Mouse (Mus musculus): ENCODE measurements at regions not wholly inside any gene's neighbourhood (a gene's known extent, or its start where the extent isn't known, plus 50 kb on each side); places are given as distances from the start of the nearest gene placed in this dataset.

DNA sequence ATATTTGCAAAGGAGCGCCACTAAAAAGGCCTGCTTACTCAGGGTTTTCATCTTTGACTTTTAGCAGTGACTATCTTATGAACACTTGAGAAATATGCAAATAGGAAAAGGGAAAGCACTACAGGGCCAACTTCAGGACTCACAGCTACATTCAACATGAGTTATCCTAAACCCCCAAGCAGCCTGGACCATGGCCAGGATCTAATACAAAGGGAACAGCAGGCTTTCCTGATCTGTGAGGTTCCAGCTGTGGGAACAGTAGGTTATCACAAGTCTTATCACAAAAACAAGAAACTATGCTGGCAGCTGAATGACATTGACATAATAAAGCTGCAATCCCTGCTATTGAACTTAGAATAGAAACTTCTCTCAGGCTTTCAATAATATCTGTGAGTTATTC lies 317.4 kb upstream of the Slc35b3 start:
- Histone ChIP-seq H3K27ac (ENCODE audit: insufficient read depth, low read depth, low read length) (no peak overlapping the region), H3K36me3 (ENCODE audit: control insufficient read depth, insufficient read depth, low read length) (no peaks in the 10 kb centered on the region), H3K4me1 (ENCODE audit: control insufficient read depth, insufficient read depth, low read length) (no peaks in the 10 kb centered on the region), H3K4me3 (ENCODE audit: insufficient read depth, low read depth, low read length) (no peak overlapping the region), H3K27me3 (replicated peaks; ENCODE audit: control insufficient read depth, insufficient read depth, low read length) (no peaks in the 10 kb centered on the region)
- WGBS, result 83% methylated on average over 1 of the region's 1 CpGs
- peak; percentile 8 for DNase-seq
- TF ChIP-seq CTCF (conservative IDR thresholded peaks at IDR 0.05; ENCODE audit: insufficient read depth, insufficient read length, low read depth, low read length) (no peak), POLR2A (IDR thresholded peaks at IDR 0.05; ENCODE audit: low read depth, low read length) (no peak)

DNA sequence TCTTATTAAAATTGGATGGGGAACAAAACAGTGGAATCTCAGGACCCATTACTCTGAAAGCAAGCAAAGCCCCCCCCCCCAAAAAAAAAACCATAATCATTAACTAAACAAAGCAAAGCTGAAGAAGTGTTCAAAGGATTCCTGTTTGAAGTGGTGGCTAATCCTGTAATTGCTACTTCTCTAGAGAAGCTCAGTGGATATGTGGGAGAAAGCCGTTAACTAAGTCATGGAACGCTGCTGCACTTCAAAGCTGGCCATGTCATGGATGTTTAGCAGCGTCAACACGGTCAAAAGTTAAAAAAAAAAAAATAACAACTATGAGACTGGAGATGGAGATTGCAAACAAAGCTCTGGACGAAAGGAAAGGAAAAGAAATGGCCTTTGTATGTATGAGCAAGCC lies 305.3 kb upstream of the Slc35b3 start:
- DNase-seq, result no peak
- H3K4me1 ChIP-seq (ENCODE audit: control insufficient read depth, insufficient read depth, low read length), result no peaks in the 10 kb centered on the region
- H3K27me3 ChIP-seq (replicated peaks; ENCODE audit: control insufficient read depth, insufficient read depth, low read length), result no peaks in the 10 kb centered on the region
- 29% methylated on average over 5 of the region's 5 CpGs for WGBS
- H3K27ac ChIP-seq (ENCODE audit: insufficient read depth, low read depth, low read length), result no peak overlapping the region
- TF ChIP-seq POLR2A (IDR thresholded peaks at IDR 0.05; ENCODE audit: low read depth, low read length), result no peak
- no peak for TF ChIP-seq CTCF (conservative IDR thresholded peaks at IDR 0.05; ENCODE audit: insufficient read depth, insufficient read length, low read depth, low read length)
- no peaks in the 10 kb centered on the region for H3K36me3 ChIP-seq (ENCODE audit: control insufficient read depth, insufficient read depth, low read length)
- H3K4me3 ChIP-seq (ENCODE audit: insufficient read depth, low read depth, low read length), result no peak overlapping the region

DNA sequence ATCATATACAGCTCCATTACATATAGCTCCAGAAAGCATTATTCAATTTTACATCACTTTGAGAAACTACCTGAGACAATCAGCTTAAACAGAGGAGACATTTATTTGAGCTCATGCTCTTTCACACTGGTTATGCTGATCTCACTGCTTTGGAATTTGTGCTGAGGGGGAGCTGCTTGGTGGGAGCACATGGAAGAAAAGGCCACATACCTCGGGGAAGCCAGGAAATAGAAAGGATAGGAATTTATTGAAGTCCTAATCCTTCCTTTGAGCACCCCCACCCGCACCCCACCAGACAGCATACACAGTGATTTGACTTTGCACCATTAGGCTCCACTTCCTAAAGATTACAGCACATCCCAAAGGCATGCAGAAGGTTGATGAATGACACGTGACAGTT lies 296.0 kb upstream of the Slc35b3 start:
- Histone ChIP-seq H3K4me1 (ENCODE audit: control insufficient read depth, insufficient read depth, low read length) (no peaks in the 10 kb centered on the region), H3K4me3 (ENCODE audit: insufficient read depth, low read depth, low read length) (no peak overlapping the region)
- TF ChIP-seq POLR2A (IDR thresholded peaks at IDR 0.05; ENCODE audit: low read depth, low read length), result no peak
- no peak for TF ChIP-seq CTCF (conservative IDR thresholded peaks at IDR 0.05; ENCODE audit: insufficient read depth, insufficient read length, low read depth, low read length)

DNA sequence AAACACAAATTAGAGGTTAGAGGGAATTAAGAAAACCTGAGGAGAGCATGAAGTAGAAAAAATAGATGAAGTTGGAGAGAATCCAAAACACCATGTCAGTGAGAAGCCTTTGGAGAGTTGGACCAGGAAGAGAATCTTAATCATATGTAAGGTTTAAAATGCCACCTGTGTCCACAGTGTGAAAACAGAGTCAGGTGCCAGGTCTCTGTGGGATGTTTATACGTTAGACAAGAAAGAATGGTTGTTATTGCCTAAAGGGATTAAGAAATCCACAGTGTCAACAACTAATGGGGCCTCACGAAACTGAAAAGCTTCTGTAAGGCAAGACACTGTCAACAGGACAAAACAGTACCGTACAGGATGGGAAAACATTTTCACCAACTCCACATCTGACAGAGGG lies 294.7 kb upstream of the Slc35b3 start:
- Histone ChIP-seq H3K36me3 (ENCODE audit: control insufficient read depth, insufficient read depth, low read length) (no peaks in the 10 kb centered on the region), H3K4me3 (ENCODE audit: insufficient read depth, low read depth, low read length) (no peak overlapping the region), H3K4me1 (ENCODE audit: control insufficient read depth, insufficient read depth, low read length) (no peaks in the 10 kb centered on the region), H3K27me3 (replicated peaks; ENCODE audit: control insufficient read depth, insufficient read depth, low read length) (no peaks in the 10 kb centered on the region), H3K27ac (ENCODE audit: insufficient read depth, low read depth, low read length) (no peak overlapping the region)
- WGBS, result 81% methylated on average over 3 of the region's 3 CpGs
- no peak for DNase-seq
- no peak for TF ChIP-seq POLR2A (IDR thresholded peaks at IDR 0.05; ENCODE audit: low read depth, low read length)
- TF ChIP-seq CTCF (conservative IDR thresholded peaks at IDR 0.05; ENCODE audit: insufficient read depth, insufficient read length, low read depth, low read length), result no peak

More for the DNA sequence above, 296.0 kb upstream of the Slc35b3 start:
- no peak for DNase-seq
- no peaks in the 10 kb centered on the region for H3K27me3 ChIP-seq (replicated peaks; ENCODE audit: control insufficient read depth, insufficient read depth, low read length)
- H3K27ac ChIP-seq (ENCODE audit: insufficient read depth, low read depth, low read length), result no peak overlapping the region
- WGBS, result 38% methylated on average over 3 of the region's 3 CpGs
- H3K36me3 ChIP-seq (ENCODE audit: control insufficient read depth, insufficient read depth, low read length), result no peaks in the 10 kb centered on the region

DNA sequence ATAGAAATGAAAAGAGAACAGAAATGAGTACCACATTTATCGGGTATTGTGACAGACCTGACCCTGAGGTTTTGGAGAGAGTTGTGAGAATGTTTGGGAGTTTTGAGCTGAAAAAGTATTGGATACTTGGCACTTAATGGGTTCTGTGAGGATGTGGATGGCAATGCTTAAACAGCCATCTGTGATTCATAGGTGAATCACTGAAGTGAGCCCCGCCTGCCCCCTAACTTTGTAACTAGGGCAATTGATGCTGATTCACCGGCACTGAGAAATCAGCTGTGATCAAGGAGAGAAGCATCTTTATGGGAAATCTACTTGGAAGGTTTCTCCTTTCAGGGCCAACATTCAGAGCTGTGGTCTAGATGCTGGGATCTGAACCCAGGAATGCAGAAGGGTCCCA lies 291.9 kb upstream of the Slc35b3 start:
- WGBS, result 83% methylated on average over 3 of the region's 3 CpGs
- no peak for DNase-seq
- TF ChIP-seq POLR2A (IDR thresholded peaks at IDR 0.05; ENCODE audit: low read depth, low read length) (no peak), CTCF (conservative IDR thresholded peaks at IDR 0.05; ENCODE audit: insufficient read depth, insufficient read length, low read depth, low read length) (no peak)
- Histone ChIP-seq H3K4me1 (ENCODE audit: control insufficient read depth, insufficient read depth, low read length) (no peaks in the 10 kb centered on the region), H3K4me3 (ENCODE audit: insufficient read depth, low read depth, low read length) (no peak overlapping the region), H3K27ac (ENCODE audit: insufficient read depth, low read depth, low read length) (no peak overlapping the region), H3K27me3 (replicated peaks; ENCODE audit: control insufficient read depth, insufficient read depth, low read length) (no peaks in the 10 kb centered on the region), H3K36me3 (ENCODE audit: control insufficient read depth, insufficient read depth, low read length) (no peaks in the 10 kb centered on the region)

DNA sequence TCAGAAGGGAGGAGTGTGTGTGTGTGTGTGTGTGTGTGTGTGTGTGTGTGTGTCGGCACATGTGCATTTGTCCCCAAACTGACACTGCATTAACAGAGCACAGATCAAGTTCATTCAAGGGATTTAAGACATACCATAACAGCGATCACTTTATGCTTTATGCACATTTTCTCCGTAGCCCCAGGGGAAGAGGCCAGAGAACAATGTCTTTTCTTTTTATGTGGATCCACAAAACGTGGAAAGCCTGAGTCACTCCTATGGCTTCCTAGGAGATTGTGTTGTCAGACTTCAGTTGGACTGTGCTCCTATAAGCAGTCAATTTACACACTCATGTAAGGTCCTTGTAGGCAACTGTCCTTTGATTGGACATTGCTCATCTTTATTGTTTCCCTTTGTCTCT lies 289.4 kb upstream of the Slc35b3 start:
- H3K4me3 ChIP-seq (ENCODE audit: insufficient read depth, low read depth, low read length), result no peak overlapping the region
- WGBS, result 87% methylated on average over 4 of the region's 4 CpGs
- TF ChIP-seq CTCF (conservative IDR thresholded peaks at IDR 0.05; ENCODE audit: insufficient read depth, insufficient read length, low read depth, low read length) (no peak), POLR2A (IDR thresholded peaks at IDR 0.05; ENCODE audit: low read depth, low read length) (no peak)
- H3K4me1 ChIP-seq (ENCODE audit: control insufficient read depth, insufficient read depth, low read length), result no peaks in the 10 kb centered on the region
- no peaks in the 10 kb centered on the region for H3K36me3 ChIP-seq (ENCODE audit: control insufficient read depth, insufficient read depth, low read length)
- no peaks in the 10 kb centered on the region for H3K27me3 ChIP-seq (replicated peaks; ENCODE audit: control insufficient read depth, insufficient read depth, low read length)
- DNase-seq, result no peak
- no peak overlapping the region for H3K27ac ChIP-seq (ENCODE audit: insufficient read depth, low read depth, low read length)

DNA sequence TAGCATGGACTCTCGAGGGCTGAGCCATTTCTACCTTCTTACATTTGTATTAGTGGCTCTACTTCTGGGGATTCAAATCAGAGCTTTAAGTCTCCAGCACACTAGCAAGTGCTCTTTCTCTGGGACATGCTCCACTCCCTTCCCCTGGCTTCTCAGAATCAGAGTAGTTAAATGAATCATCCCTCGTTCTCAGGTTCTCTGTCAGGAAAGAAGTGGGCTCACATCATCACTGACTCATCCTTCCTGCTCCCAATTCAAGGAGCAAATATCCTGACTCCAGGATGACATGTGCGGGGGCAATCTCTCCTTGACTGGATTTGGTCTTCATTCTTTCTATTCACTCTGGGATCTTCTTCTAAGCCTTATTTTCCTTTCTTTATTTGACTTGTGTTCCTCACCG lies 266.2 kb upstream of the Slc35b3 start:
- TF ChIP-seq CTCF (conservative IDR thresholded peaks at IDR 0.05; ENCODE audit: insufficient read depth, insufficient read length, low read depth, low read length) (no peak), POLR2A (IDR thresholded peaks at IDR 0.05; ENCODE audit: low read depth, low read length) (no peak)

DNA sequence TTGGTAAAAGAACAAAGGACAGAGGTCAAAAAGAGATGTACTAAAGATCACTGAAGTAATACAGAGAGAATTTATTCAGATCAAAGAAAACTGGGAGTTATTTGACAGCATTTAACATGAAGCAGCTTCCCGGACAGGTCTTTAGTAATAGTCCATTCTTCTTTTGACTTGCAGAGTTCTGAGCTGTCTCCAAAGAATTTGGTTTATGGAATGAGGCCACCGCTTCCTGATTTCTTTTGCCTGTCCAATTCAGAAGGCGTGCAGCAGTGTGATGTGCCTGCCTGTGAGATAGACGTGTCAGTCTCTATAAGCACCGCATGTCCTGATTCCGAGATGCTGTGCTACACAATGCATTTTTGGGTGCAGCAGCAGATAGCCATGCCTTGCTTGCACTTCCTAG lies 265.0 kb upstream of the Slc35b3 start:
- WGBS, result 81% methylated on average over 6 of the region's 6 CpGs
- TF ChIP-seq POLR2A (IDR thresholded peaks at IDR 0.05; ENCODE audit: low read depth, low read length), result no peak
- TF ChIP-seq CTCF (conservative IDR thresholded peaks at IDR 0.05; ENCODE audit: insufficient read depth, insufficient read length, low read depth, low read length), result no peak
- H3K36me3 ChIP-seq (ENCODE audit: control insufficient read depth, insufficient read depth, low read length), result no peaks in the 10 kb centered on the region
- H3K27ac ChIP-seq (ENCODE audit: insufficient read depth, low read depth, low read length), result no peak overlapping the region
- H3K27me3 ChIP-seq (replicated peaks; ENCODE audit: control insufficient read depth, insufficient read depth, low read length), result no peaks in the 10 kb centered on the region
- H3K4me1 ChIP-seq (ENCODE audit: control insufficient read depth, insufficient read depth, low read length), result no peaks in the 10 kb centered on the region
- DNase-seq, result no peak
- no peak overlapping the region for H3K4me3 ChIP-seq (ENCODE audit: insufficient read depth, low read depth, low read length)

More for the DNA sequence above, 266.2 kb upstream of the Slc35b3 start:
- H3K4me1 ChIP-seq (ENCODE audit: control insufficient read depth, insufficient read depth, low read length), result no peaks in the 10 kb centered on the region
- no peak for DNase-seq
- 72% methylated on average over 4 of the region's 4 CpGs for WGBS
- no peaks in the 10 kb centered on the region for H3K36me3 ChIP-seq (ENCODE audit: control insufficient read depth, insufficient read depth, low read length)
- no peak overlapping the region for H3K27ac ChIP-seq (ENCODE audit: insufficient read depth, low read depth, low read length)
- no peaks in the 10 kb centered on the region for H3K27me3 ChIP-seq (replicated peaks; ENCODE audit: control insufficient read depth, insufficient read depth, low read length)
- no peak overlapping the region for H3K4me3 ChIP-seq (ENCODE audit: insufficient read depth, low read depth, low read length)
